Comparison of ENCODE assay signal across 9 mouse cellular contexts in genomic region chr8:115234068-115234467, GRCm38 (mm10).
A peak's percentile ranks its signal among the peaks of the same experiment; 100 is the strongest.
DNase-seq lines count a peak whose midpoint lies in the region; ATAC-seq lines count a peak whose summit lies in the region.
"Had no signal": no experiment of that assay in that cellular context is flagged by ENCODE, and none has a peak within 500 bp of the region (broad histone marks: within the 10 kb centered on the region; RNA-seq: fewer than 3 reads in every experiment).

No protein-coding gene starts in this region.

- ATAC-seq in hematopoietic stem cell, adult 5-6 weeks (replicated peaks in 1 of 2; ENCODE audit: insufficient read depth in 1 of 2, low FRiP score in 2 of 2, low TSS enrichment in 1 of 2, low read depth in 1 of 2, poor library complexity in 2 of 2, severe bottlenecking in 2 of 2), result peak; percentile 97 to 99
- ATAC-seq in monocyte, adult 5-6 weeks (replicated peaks; ENCODE audit: insufficient number of reproducible peaks, low FRiP score, low TSS enrichment, poor library complexity, severe bottlenecking), result peak; percentile 56; the same call in 1 of the 2 replicates

- peak; percentile 3 for DNase-seq in spleen, adult 12 weeks (ENCODE audit: low spot score)
- DNase-seq in spleen, postnatal 4 days (ENCODE audit: low spot score in 2 of 2), result no peak
- peak; percentile 63 for DNase-seq in thymus, postnatal 4 days
- no peak for DNase-seq in lung, adult 18-20 months
- no peak for DNase-seq in layer of hippocampus, adult 11-12 months (ENCODE audit: low spot score)
- DNase-seq: lung, adult 2 months; midbrain, embryonic 14.5 days had no signal

Comparison
In these comparisons a context has a peak if more than half of its experiments do, and no peak if none do; other contexts are left out.
1. DNase-seq: peak in spleen, adult 12 weeks (single experiment) and thymus, postnatal 4 days (single experiment); none in spleen, postnatal 4 days (0 of 2), lung, adult 18-20 months (0 of 2) and layer of hippocampus, adult 11-12 months (single experiment).